Mouse (Mus musculus) heart, embryonic 16.5 days (tissue): ENCODE measurements at regions not wholly inside any gene's neighbourhood (a gene's known extent, or its start where the extent isn't known, plus 50 kb on each side); places are given as distances from the start of the nearest gene placed in this dataset.

Source experiments
- ATAC-seq: fragments of 200-750 bp; cut with Nextera tagmentation; replicated peaks from 2 replicates; pipeline ENCODE4 v1.8.0; 2017; ENCODE audit warnings: moderate number of reproducible peaks; ENCODE audit not compliant: insufficient read depth, low FRiP score; ENCODE audit errors: extremely low read depth
- H3K27ac ChIP-seq: fragments of 300-500 bp; sonication (generic); 2 replicates; pipeline ENCODE4 v1.5.1; 2014; ENCODE audit warnings: mild to moderate bottlenecking, low read length, control low read depth, moderate library complexity
- H3K27me3 ChIP-seq: fragments of 300-500 bp; sonication (generic); 2 replicates; pipeline ENCODE4 v1.6.1; 2014; ENCODE audit warnings: low read length, mixed read lengths; ENCODE audit not compliant: control insufficient read depth, insufficient read depth
- H3K36me3 ChIP-seq: fragments of 300-500 bp; sonication (generic); 2 replicates; pipeline ENCODE4 v1.6.1; 2014; ENCODE audit not compliant: control insufficient read depth, insufficient read depth
- H3K4me1 ChIP-seq: fragments of 300-500 bp; sonication (generic); 2 replicates; pipeline ENCODE4 v1.6.1; 2014; ENCODE audit warnings: low read length, mixed read lengths; ENCODE audit not compliant: control insufficient read depth, insufficient read depth
- H3K4me2 ChIP-seq: fragments of 300-500 bp; sonication (generic); 2 replicates; pipeline ENCODE4 v1.6.1; 2014; ENCODE audit warnings: low read depth, mild to moderate bottlenecking, control low read depth, low read length
- H3K4me3 ChIP-seq: fragments of 300-500 bp; sonication (generic); 2 replicates; pipeline ENCODE4 v1.5.1; 2014; ENCODE audit warnings: mild to moderate bottlenecking, control low read depth, low read length
- H3K9ac ChIP-seq: fragments of 300-500 bp; sonication (generic); 2 replicates; pipeline ENCODE4 v1.6.1; 2014; ENCODE audit warnings: low read length, control low read depth
- H3K9me3 ChIP-seq: fragments of 300-500 bp; sonication (generic); replicated peaks from 2 replicates; pipeline ENCODE4 v1.6.1; 2016; ENCODE audit warnings: low read length; ENCODE audit not compliant: control insufficient read depth
- WGBS: fragments of 180-500 bp; shearing (Covaris S2); extraction: QIAGEN DNeasy Blood & Tissue Kit; methylation state at CpG from one replicate; pipeline ENCODE4 v1.1.7; 2014; 5-methylcytosine and 5-hydroxymethylcytosine counted together

DNA sequence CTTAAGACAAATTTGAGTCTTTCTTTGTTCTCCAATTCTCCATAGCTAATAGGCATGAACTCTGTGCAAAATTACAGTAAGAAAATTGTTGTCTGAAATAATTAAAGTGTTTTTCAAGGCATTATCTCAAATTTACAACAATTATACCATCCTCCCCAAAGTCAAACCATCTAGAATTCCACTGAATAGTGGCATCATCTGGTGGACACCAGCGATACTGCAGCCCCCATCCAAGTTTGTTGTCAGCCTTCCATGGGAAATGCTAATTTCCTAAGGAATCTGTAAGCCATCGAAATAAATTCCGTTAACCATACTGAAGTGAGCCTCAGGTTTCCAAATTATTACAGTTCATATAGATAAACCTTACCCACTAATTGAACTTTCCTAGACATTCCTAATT is 110.7 kb upstream of the Nebl start:
- WGBS, result 37% methylated on average over 3 of the region's 3 CpGs
- H3K27ac ChIP-seq, result no peak overlapping the region

DNA sequence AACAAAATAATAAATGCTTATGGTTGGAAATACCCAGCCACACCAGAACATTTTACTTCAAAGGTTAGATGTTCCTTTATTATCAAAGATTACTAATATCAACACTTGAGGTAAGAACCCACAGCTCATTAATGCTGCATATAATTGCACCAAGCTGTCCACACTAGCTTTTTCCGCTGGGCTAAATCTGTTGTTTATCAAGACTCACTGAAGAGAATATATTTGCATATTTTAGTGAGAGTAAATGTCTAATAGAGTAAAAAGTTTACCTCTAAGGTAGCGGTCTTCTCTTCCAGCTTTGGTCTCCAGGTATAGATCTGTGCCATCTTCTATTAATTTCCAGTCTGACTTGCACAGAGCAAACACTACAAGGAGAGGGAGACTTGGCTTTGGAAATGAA is 110.3 kb upstream of the Nebl start:
- H3K4me2 ChIP-seq, result no peak overlapping the region
- H3K27me3 ChIP-seq, result no peaks in the 10 kb centered on the region
- no peaks in the 10 kb centered on the region for H3K9me3 ChIP-seq
- H3K27ac ChIP-seq, result no peak overlapping the region
- 86% methylated on average over 2 of the region's 2 CpGs for WGBS
- no peak overlapping the region for H3K4me3 ChIP-seq
- peaks cover 7% of the 10 kb centered on the region; the same call in 1 of the 2 replicates for H3K4me1 ChIP-seq
- no peak for ATAC-seq
- no peak overlapping the region for H3K9ac ChIP-seq
- H3K36me3 ChIP-seq, result no peaks in the 10 kb centered on the region

More for the DNA sequence above, 110.7 kb upstream of the Nebl start:
- ATAC-seq, result no peak
- Histone ChIP-seq H3K36me3 (no peaks in the 10 kb centered on the region), H3K27me3 (no peaks in the 10 kb centered on the region), H3K4me1 (peaks cover 7% of the 10 kb centered on the region; the same call in 1 of the 2 replicates), H3K4me2 (no peak overlapping the region), H3K4me3 (no peak overlapping the region), H3K9ac (no peak overlapping the region), H3K9me3 (no peaks in the 10 kb centered on the region)

DNA sequence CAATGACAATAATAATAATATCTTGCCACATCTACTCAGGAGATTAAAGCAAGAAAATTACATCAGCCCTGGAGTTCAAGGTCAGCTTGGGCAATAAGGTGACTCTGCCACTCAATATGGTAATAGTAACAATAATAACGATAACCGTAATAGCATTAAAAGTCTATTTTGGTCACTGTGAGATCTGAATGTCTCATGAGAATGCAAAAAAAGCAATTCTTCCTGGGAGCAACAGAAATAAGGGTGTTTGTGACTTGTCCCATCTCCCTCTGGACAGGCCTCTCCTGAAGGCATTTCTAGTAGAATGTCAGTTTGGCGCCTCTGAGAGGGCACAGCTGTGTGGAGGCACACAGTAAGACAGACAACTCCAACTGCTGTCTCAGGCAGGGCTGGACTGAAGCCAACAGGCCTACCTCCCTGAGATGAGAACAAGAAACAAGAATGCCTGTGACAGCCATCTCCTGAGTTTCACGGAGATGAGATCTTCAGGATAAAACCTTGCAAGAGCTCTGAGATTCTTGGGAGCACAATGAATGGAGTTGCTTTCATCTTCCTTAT is 109.8 kb upstream of the Nebl start:
- Histone ChIP-seq H3K27me3 (no peaks in the 10 kb centered on the region), H3K4me2 (no peak overlapping the region), H3K9me3 (no peaks in the 10 kb centered on the region), H3K4me3 (no peak overlapping the region), H3K36me3 (no peaks in the 10 kb centered on the region), H3K27ac (no peak overlapping the region), H3K9ac (no peak overlapping the region), H3K4me1 (peaks cover 7% of the 10 kb centered on the region; the same call in 1 of the 2 replicates)
- ATAC-seq, result no peak
- WGBS, result 55% methylated on average over 4 of the region's 4 CpGs

DNA sequence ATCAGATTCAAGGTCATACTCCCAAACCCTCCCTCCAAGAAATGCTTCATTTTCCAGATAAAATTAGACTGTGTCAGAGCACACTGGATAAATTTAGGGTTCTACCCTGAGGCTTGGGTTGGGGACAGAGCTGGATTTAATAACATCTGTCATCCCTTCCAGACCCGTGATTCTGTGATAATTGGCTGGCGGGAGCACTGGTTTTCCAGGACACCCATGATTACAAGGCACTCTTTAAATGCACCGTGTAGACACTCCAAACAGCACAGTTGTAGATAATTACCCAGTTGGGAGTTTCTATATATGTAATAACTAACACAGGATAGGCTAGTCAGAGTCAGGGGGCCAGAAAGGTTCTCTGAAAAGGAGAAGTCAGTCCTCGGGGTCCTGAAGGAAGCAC is 108.4 kb upstream of the Nebl start:
- no peak overlapping the region for H3K27ac ChIP-seq
- no peaks in the 10 kb centered on the region for H3K9me3 ChIP-seq
- WGBS, result 49% methylated on average over 4 of the region's 4 CpGs
- ATAC-seq, result no peak
- H3K4me2 ChIP-seq, result no peak overlapping the region
- peaks cover 7% of the 10 kb centered on the region; the same call in 1 of the 2 replicates for H3K4me1 ChIP-seq
- H3K36me3 ChIP-seq, result no peaks in the 10 kb centered on the region
- H3K9ac ChIP-seq, result no peak overlapping the region
- H3K4me3 ChIP-seq, result no peak overlapping the region
- H3K27me3 ChIP-seq, result no peaks in the 10 kb centered on the region

DNA sequence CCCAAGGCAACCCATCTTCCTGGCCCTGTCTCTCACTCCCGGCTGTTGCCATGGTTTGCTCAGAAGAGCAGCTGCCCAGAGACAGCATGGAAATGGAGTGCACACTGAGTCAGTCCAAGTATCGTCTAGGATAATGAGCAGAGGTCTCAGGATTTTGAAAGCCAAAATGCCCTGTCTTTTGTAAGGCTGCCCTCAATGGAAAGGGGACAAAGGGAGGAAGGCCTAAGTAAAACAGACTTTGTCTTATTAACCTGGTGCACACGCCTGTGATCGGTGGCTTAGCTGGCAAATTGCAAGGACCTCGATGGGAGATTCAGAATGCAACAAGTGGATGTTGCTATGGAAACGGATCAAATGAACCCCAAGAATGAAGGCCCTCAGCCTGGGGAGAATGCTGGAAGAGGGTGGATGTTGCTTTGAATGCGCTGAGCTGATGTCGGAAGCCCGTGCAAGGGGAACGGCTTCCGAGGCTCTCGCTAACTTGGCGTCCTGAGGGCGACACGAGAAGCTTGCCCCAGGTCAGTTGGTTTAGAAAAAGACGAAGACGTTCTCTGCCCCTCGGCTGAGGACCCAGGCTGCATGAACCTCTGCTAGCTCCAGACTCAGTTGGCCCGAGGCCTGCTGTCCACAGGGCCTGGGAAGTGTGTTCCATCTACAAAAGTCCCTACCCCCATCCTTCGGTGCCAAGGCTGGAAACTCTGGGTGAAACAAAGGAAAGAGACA is 107.8 kb upstream of the Nebl start:
- no peaks in the 10 kb centered on the region for H3K36me3 ChIP-seq
- 83% methylated on average over 20 of the region's 20 CpGs for WGBS
- H3K4me3 ChIP-seq, result no peak overlapping the region
- H3K27me3 ChIP-seq, result no peaks in the 10 kb centered on the region
- H3K4me1 ChIP-seq, result peaks cover 7% of the 10 kb centered on the region; the same call in 1 of the 2 replicates
- H3K9ac ChIP-seq, result no peak overlapping the region
- no peak overlapping the region for H3K27ac ChIP-seq
- H3K4me2 ChIP-seq, result no peak overlapping the region
- ATAC-seq, result no peak
- H3K9me3 ChIP-seq, result no peaks in the 10 kb centered on the region

DNA sequence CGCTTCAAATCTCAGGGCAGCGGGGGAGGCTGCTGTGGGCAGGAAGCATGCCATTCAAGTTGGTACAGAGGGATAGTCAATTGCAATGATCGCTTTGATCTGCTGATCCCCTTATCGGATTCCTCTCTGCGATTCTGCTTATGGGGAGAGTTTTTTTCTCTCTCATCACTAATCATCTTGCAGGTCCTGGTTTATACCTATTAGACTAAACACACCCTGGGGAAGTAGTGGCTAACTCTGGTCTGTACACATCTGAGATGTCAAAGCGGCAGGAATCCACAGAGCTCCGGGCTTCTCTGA is 107.1 kb upstream of the Nebl start:
- Histone ChIP-seq H3K36me3 (no peaks in the 10 kb centered on the region), H3K27ac (no peak overlapping the region), H3K4me3 (no peak overlapping the region), H3K4me1 (peaks cover 7% of the 10 kb centered on the region; the same call in 1 of the 2 replicates), H3K4me2 (no peak overlapping the region), H3K9me3 (no peaks in the 10 kb centered on the region), H3K9ac (no peak overlapping the region), H3K27me3 (no peaks in the 10 kb centered on the region)
- 84% methylated on average over 7 of the region's 7 CpGs for WGBS
- no peak for ATAC-seq

DNA sequence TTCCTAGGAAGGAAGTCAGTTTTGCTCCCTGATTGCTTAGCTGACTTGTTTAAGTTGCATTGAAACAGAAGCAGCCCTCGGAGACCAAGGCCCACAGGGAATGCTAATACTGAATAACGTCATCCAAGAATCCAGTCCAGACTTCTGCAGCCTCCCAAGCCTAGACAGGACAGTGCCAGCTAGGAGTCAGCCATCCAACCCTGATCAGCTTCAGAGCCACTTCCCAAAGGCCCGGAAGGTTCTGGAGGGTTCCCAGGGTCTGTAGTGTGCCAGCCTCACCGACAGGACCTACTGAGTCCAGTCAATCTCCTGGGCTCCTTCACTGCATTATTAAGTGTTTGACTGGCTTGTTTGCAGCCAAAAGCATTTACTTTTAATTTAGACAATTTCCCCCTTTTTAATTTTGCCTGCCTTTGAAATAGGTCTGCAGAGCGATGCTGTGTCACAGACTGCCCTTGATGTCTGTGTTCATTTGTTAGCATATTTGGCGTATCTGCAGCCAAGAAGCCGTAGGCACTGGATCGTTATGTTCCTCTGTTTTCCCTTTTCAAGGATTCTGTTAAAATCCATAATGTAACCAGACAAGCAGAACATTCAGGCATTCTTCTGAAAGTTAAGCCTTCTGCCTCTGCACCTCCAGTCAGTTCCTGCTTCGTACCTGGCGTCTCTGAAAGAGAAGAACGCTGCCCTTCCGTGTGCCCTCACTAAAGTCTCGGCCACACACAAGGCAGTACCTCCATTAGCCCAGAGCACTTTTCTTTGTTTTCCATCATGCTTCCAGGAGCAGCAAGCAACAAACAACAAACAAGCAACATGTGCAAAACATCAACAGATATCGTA is 106.5 kb upstream of the Nebl start:
- WGBS, result 85% methylated on average over 14 of the region's 14 CpGs
- H3K27ac ChIP-seq, result no peak overlapping the region
- H3K4me1 ChIP-seq, result peaks cover 7% of the 10 kb centered on the region; the same call in 1 of the 2 replicates
- no peaks in the 10 kb centered on the region for H3K36me3 ChIP-seq
- H3K9ac ChIP-seq, result no peak overlapping the region
- H3K27me3 ChIP-seq, result no peaks in the 10 kb centered on the region
- no peak for ATAC-seq
- H3K9me3 ChIP-seq, result no peaks in the 10 kb centered on the region
- no peak overlapping the region for H3K4me2 ChIP-seq
- H3K4me3 ChIP-seq, result no peak overlapping the region

DNA sequence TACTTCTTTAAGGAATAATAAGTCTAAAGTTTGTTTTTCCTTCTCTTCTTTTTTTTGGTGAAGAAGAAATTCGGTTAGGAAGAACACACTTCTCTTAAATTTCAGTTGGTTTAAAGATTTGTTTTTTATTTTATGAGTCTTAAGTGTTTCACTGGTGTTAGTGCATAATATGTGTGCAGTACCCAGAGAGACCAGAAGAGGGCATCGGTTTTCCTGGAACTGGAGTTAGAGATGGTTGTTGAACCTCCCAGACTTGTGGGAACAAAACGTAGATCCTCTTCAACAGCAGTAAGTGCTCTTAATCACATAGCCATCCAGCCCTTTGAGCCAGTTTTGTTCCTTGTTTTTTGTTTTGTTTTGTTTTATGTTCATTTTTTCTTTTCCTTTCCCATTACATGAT is 101.5 kb upstream of the Nebl start:
- Histone ChIP-seq H3K27ac (no peak overlapping the region), H3K4me3 (no peak overlapping the region), H3K27me3 (no peaks in the 10 kb centered on the region), H3K36me3 (no peaks in the 10 kb centered on the region), H3K4me2 (no peak overlapping the region), H3K4me1 (no peaks in the 10 kb centered on the region), H3K9ac (no peak overlapping the region), H3K9me3 (no peaks in the 10 kb centered on the region)
- no peak for ATAC-seq
- 73% methylated on average over 3 of the region's 3 CpGs for WGBS

DNA sequence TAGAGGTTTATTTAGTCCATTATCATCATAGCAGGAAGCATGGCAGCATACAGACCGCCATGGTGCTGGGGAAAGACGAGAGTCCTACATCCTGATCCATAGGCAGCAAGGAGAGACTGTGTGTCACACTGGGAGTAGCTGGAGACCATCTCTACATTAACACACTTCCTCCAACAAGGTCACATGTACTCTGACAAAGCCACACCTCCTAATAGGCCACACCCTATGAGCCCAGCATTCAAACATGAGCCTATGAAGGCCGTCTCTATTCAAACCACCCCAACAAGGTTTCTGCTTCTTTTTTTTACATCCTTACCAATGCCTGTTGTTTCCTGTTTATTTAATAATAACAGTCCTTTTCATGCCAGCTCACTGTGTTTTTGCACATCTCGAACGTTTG is 99.0 kb upstream of the Nebl start:
- no peak for ATAC-seq
- H3K4me3 ChIP-seq, result no peak overlapping the region
- H3K9ac ChIP-seq, result no peak overlapping the region
- no peaks in the 10 kb centered on the region for H3K27me3 ChIP-seq
- H3K9me3 ChIP-seq, result no peaks in the 10 kb centered on the region
- no peak overlapping the region for H3K4me2 ChIP-seq
- H3K27ac ChIP-seq, result no peak overlapping the region
- no peaks in the 10 kb centered on the region for H3K36me3 ChIP-seq
- WGBS, result 84% methylated on average over 5 of the region's 5 CpGs
- no peaks in the 10 kb centered on the region for H3K4me1 ChIP-seq
